Mouse (Mus musculus): Measurements from ENCODE around the gene Slc16a9.

Slc16a9 gene

DNA sequence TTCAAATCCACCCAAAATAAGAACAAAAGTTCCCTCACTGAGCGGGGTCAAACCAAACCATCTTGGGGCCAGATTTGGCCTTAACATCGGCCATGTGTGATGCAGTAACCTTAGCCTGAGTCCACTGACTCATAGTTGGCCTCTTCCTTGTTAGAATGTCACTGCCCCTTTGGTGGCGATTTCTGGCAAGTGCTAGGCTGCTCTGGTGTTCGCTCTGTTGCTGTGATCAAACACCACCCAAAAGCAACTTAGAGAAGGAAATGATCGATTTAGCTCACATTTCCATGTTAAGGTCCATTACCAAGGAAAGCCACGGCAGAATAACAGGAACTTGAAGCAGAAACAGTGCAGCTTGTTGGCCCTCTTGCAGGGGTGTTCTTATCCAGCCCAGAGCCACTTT lies 5.9 kb downstream of the Slc16a9 start:
- no peak for DNase-seq

DNA sequence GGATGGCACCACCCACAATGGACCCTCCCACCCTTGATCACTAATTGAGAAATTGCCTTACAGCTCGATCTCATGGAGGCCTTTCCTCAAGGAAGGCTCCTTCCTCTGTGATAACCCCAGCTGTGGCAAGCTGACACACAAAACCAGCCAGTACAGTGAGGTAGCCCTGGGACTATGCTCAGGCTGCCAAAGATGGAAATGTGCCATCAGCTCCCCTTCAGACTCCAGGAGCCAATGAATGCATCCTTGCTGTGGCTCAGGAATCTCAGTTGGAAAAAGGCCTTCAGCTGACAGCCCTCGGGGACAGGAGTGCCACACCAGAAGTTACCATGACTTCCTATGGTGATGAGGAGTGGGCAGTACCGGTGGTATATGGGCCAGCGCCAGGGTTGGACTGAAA lies 9.8 kb downstream of the Slc16a9 start:
- DNase-seq = no peak

DNA sequence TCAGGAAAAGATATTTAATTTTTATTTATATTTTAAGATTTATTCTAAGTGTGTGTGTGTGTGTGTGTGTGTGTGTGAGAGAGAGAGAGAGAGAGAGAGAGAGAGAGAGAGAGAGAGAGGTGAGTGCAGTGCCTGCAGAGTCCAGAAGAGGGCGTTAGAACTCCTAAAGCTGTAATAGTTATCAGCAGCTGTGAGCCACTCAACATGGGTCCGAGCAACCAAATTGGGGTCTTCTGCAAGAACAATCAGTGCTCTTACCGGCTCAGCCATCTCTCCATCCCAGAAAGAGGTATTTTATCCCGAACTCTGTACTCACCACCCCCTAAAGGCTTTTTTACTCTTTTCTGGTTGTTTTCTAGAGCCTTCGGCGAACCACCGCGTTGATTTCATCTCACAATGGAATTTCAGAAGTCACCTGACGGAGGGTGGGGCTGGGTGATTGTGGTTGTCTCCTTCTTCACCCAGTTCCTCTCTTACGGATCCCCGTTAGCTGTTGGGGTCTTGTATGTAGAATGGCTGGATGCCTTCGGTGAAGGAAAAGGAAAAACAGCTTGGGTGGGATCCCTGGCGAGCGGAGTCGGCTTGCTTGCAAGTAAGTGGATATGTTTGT lies 10.8 kb downstream of the Slc16a9 start:
- DNase-seq = no peak

DNA sequence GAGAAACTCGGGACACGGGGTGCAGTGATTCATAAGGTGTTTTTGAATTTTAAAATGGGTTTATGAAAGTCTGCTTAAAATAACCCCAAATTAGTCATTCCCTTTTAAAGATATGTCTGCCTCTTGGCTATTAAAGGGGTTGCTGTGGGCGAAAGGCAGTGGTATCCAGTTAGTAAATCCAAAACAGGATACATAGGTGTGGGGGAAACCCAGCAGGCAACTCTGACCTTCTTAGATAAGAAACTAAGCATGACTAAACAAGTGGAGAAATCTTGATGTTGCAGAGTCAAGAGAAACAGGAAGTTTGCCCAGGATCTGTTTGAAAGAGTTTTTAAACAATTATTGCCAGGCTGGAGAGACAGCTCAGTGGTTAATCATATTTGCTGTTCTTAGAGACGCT lies 12.1 kb downstream of the Slc16a9 start:
- DNase-seq = no peak

- no peak for DNase-seq
Observed at GRCm38 (mm10) chr10:70260904-70261303, 16.0 kb downstream of the Slc16a9 start.

GRCm38 (mm10) chr10:70262051-70262450 lies 17.2 kb downstream of the Slc16a9 start:
- DNase-seq = no peak

DNA sequence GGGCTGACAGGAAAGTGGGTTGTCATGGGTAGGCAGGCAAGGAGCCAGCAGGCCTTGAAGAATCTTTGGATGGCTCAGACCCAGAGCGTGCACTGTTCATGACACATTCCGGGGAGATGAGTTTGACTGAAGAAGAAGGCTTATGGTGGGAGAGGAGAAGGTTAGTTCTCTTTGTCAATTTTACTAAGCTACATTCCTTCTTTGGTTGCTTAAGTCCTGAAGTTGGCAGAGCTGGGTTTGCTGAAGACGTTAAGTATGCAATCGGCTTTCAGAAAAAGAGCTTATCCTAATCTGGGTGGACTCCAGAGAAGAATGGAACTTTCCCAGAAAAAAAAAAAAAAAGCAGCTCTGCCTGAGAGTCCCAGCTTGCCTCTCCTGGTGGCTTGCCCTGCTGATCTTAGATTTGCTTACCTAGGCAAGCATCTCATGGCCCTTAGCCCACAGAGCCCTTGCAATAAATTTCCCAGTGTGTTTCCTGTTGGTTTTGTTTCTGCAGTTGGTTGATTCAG lies 18.8 kb downstream of the Slc16a9 start:
- no peak for DNase-seq

DNA sequence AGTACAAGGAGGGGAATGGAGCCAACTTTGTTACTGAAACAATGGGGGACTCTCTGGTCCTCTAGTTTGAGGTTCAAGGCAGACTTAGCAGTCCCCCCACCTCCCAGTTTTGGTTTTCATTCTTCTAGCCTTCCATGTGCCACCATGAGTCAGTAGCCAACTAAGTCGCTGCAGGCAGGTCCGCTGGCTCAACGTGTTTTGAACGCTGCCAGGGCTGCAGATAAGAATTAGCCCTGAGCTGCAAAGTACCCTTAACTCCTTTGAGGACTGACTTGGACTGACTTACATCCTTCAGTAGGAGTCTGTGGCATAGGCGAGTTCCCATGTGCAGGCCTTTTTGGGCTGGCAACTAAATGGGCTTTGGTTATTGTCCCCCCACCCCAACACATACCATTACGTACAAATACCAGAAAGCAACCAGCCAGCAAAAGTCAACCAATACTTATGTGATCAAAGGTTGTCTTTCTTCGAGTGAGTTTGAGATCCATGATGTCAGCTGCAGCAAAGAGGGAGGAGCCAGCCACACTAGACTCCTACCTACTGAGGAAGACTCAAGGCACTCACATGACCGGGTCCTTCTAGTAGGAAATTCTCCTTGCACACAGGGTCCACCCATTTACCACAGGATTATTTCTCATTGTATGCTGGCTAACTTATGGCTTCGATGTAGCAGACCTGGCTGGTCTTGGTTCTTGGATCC lies 19.6 kb downstream of the Slc16a9 start:
- no peak for DNase-seq

DNA sequence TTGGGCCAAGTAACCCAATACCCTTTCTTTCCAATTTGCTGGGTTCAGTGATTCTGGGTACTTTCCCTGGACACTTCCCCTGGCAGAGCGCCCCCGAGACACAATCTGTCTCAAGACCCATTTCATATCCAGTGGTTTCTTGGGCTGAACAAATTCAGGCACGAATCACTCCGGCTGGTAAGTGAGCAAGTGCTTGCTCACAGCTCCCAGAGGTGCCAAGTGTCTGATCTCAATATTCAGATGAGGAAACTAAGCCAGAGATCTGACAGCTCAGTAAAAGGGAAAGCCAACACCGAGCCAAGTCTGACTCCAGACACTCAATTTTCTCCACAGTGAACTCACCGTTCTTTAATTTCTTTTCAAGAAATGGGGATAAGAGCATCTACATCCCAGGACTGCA lies 21.6 kb downstream of the Slc16a9 start:
- no peak for DNase-seq

DNA sequence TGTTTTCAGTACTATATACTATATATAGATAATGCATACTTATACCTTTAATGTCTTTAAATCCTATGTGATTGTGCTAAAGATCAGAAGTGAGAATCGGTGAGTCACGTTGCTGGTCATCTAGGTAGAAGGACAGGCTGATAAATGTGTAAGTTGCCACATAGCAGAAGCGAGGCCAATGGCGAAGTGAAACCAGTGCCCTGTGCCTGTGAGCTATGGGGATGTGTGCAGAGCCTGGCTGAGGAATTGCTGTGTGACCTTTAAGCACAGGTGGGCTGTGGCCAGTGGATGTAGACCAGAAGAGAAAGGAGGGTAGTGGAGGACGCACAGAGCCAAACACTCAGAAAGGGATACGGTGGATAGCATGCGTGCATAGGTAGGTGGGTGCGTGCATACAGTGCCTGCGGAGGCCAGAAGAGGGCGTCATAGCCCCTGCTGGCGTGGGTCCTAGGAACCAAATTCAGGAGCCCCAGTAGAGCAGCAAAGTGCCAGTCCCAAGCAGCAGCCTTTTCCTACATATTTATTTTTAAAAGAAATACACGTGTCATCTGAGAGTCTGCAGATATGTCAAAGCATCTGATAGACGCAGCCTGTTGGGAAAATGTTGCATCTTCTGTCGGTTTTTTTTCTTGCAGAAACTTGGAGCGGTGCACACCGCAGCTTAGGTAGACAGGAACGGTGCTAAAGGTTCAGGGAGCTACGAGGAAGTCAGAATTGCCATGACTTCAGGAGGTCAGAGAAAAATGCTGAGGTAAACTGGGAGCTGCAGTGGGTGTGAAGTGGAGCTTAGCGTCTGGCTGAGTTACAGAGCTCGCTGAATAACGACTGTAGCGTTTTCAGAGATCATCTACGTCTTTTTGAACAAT lies 23.9 kb downstream of the Slc16a9 start:
- DNase-seq = no peak

GRCm38 (mm10) chr10:70269447-70269787 lies 24.5 kb downstream of the Slc16a9 start:
- no peak for DNase-seq

GRCm38 (mm10) chr10:70276678-70277077 lies 31.8 kb downstream of the Slc16a9 start:
- no peak for DNase-seq

GRCm38 (mm10) chr10:70279349-70279748 lies 34.4 kb downstream of the Slc16a9 start:
- no peak for DNase-seq

GRCm38 (mm10) chr10:70287825-70288235 lies 42.9 kb downstream of the Slc16a9 start:
- DNase-seq = no peak

DNA sequence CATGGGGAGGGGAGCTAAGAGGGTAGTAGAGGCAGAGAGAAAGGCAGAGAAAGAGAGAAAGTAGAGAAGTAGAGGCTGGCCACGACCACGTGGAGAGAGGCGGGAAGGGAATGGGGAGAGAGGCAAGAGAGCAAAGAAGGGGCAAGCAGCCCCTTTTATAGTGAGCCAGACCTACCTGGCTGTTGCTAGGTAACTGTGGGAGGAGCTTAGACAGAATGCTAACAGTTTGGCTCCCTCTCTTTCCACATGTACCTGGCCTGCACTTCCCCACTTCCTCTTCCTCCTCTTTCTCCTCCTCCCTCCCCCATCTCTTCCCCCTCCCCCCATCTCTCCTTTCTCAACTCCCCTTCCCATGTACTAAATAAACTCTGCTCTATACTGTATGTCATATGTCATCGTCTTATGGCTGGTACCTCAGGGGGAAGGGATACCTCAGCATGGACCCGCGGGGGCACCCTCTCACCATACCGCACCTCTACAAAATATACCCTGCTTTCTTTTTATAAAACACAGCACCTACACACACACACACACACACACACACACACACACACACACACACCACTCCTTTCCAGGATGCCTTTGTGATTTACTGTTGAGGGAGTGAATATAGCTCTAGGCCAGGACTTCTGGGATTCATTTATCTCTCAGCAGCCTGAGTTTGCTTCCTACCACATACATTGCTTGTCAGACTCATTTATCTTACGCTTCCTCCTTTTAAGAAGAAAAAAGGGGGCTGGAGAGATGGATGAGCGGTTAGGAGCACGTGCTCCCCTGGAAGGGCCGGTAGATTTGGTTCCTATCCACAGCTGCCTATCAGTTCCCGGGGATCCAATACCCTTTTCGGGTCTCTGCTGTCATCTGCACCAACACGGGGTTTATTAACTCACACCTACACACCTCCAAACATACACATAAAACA lies 43.8 kb downstream of the Slc16a9 start:
- DNase-seq = no peak

DNA sequence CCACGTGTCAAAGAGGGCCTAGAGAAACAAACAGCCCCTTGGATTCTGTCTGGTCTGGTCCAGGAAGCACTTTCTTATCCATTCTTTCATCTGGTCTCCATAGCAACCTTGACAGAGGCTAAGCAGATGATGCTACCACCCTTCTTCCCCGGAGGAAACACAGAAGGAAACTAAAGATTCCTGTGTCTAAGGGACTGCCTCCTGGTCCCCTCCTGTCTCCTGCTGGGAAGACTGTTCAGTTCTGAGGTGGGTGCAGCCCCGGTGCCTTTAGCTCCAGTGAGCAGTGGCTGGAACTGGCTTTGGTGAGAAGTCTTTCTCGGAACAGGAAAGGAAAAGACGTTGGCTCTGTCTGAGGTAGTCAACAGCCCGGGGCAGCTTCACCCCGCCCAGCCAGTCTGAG lies 47.1 kb downstream of the Slc16a9 start:
- DNase-seq = no peak

DNA sequence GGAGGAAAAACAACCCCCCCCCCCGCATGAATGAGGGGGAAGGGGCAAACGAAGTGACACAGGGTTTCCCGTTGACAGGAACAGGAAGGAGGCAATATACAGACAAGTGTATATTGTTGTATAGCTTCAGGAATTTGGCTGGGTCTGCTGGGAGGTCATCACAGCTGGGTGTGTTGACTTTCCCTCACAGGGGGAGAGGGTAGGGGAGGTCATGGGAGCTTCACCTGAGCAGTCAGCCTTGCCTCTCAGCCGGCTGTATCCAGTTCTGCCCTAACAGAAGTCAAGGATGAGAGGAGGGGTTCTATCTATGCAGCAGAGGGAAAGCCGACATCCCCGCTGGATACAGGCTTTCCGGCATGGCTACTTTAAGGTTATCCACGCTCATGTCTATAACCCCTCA lies 49.2 kb downstream of the Slc16a9 start:
- no peak for DNase-seq

GRCm38 (mm10) chr10:70296531-70297366 lies 51.8 kb downstream of the Slc16a9 start:
- peak; percentile 39 to 46 for DNase-seq

DNA sequence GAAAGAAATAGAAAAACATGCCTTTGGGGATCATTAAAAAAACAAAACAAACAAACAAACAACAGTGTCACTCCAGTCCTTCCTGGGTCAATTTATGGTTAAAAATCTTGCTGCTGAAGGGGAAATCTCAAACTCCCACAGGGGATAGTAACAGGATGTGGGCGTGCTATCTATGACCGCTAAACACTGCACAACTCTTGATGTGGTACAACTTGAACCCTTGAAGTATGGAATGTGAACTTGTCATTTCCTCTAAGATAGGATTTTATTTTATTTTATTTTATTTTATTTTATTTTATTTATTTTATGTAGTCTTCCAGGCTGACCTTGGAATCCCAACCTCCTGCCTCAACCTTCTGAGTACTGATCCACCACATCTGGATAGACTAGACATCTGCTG lies 54.2 kb downstream of the Slc16a9 start:
- no peak for DNase-seq

DNA sequence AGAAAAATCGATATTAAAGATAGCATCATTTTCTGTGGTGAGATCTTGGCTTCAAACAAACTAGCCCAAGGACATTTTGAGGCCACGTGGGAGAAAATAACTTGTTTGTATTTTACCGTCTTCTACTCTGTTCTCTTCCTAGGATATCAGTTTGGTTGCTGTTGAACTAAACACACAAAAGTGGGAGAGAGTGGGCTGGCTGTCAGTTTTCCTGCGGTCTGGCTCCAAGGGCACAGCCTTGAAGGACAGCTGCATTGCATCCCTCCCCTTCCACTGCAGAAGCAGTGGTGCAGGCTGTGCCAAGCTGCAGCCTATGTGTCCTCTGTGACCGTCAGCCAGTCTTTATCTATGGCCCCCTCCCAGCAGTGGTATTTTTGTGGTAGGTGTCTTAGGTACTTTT lies 54.8 kb downstream of the Slc16a9 start:
- no peak for DNase-seq

DNA sequence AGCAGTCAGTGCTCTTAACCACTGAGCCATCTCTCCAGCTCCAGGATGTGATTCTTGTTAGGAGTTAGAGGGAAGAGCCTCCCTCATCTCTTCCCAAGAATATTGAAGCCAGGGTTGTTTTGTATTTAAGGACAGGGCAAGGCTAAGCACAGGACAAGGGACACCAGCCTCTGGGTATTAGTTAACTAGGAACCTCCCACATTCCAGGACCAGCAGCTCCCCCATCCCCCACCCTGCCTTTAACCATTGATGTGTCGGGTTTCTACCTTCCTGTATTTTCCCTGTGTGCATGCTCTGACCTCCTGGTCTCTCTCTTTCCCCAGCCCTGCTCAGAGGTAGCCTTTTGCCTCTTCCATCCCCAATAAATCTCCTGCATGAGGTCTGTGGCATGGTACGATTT lies 56.3 kb downstream of the Slc16a9 start:
- no peak for DNase-seq

DNA sequence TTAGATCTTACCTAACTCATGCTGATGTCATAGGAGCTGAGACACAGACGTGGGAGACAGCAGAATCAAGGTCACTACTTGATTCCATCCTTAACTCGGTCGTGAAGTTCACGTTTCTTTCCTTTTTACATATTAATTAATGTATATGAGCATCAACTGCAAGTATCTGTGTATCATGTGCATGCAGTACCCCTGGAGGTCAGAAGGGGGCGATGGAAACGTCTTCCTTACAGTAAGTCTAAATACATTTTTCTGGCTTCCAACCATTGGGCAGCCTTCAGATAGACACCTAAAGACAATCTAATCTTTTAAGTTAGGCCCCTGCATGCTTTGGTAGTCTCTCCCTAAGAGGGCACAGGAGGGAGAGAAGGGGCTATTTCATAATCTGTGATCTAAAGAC lies 58.3 kb downstream of the Slc16a9 start:
- no peak for DNase-seq

Data from thymus, postnatal 36 days (tissue).